Mouse (Mus musculus) forebrain, embryonic 14.5 days (tissue): ENCODE measurements around the gene Pira2. TPM values are rescaled to one million over a fixed set of nuclear protein-coding genes. Genes with fewer than 3 reads are reported as not detected.

Source experiments
- polyA plus RNA-seq: library from polyadenylated mRNA; unstranded; fragments of >200 nt; fragmentation: Nextera tagmentation; extraction: Ambion mirVana; gene quantifications from 2 replicates; pipeline ENCODE4 v1.2.1, GENCODE M21; 2014

The Pira2 gene
- polyA plus RNA-seq, 1 experiment from 2014 or later = not detected

Other genes starting within 250 kb of the Pira2 start
- 0.13 and 0.23 TPM in 2 replicates for gene Oscar, start 228.9 kb downstream of the Pira2 start, polyA plus RNA-seq
- 424 and 576 TPM in 2 replicates for gene Ndufa3, start 227.7 kb downstream of the Pira2 start, polyA plus RNA-seq
- gene Tfpt, start 215.1 kb downstream of the Pira2 start, polyA plus RNA-seq = 31.3 and 34.8 TPM in 2 replicates
- 99.7 and 102 TPM in 2 replicates for gene Prpf31, start 215.1 kb downstream of the Pira2 start, polyA plus RNA-seq
- gene Cnot3, start 199.8 kb downstream of the Pira2 start, polyA plus RNA-seq = 40.5 and 44.2 TPM in 2 replicates
- 10.2 and 12.3 TPM in 2 replicates for gene Leng1, start 179.2 kb downstream of the Pira2 start, polyA plus RNA-seq
- 1.8 and 2.1 TPM in 2 replicates for gene Tmc4, start 167.5 kb downstream of the Pira2 start, polyA plus RNA-seq
- gene Tsen34, start 152.2 kb downstream of the Pira2 start, polyA plus RNA-seq = 233 TPM in 2 replicates
- 35.1 and 49.3 TPM in 2 replicates for gene Mboat7, start 151.5 kb downstream of the Pira2 start, polyA plus RNA-seq
- 1,006 and 1,170 TPM in 2 replicates for gene Rps9, start 141.1 kb downstream of the Pira2 start, polyA plus RNA-seq
- gene Pirb, start 124.7 kb downstream of the Pira2 start, polyA plus RNA-seq = 0.10 and 0.19 TPM in 2 replicates
- not detected in 2 replicates for gene Gm15448, start 19.4 kb downstream of the Pira2 start, polyA plus RNA-seq
- not detected in 2 replicates for gene Gm14548, start 53.1 kb upstream of the Pira2 start, polyA plus RNA-seq
- gene Lilra6, start 70.5 kb upstream of the Pira2 start, polyA plus RNA-seq = not detected in 2 replicates
- 1.8 and 2.1 TPM in 2 replicates for gene Lair1, start 218.2 kb upstream of the Pira2 start, polyA plus RNA-seq